Mouse (Mus musculus) liver, adult 2 months (tissue): ENCODE results near the gene Olfr70.

Experiments
- CTCF ChIP-seq: fragments of 200-500 bp; IDR thresholded peaks from 2 replicates; pipeline ENCODE4 v1.5.1; 2011; ENCODE audit warnings: low read depth, low read length, control low read depth
- POLR2A ChIP-seq: fragments of 200-500 bp; IDR thresholded peaks from 2 replicates; pipeline ENCODE4 v1.6.1; 2011; ENCODE audit warnings: low read length, control low read depth; ENCODE audit not compliant: insufficient read depth; ENCODE audit errors: extremely low read depth

DNA sequence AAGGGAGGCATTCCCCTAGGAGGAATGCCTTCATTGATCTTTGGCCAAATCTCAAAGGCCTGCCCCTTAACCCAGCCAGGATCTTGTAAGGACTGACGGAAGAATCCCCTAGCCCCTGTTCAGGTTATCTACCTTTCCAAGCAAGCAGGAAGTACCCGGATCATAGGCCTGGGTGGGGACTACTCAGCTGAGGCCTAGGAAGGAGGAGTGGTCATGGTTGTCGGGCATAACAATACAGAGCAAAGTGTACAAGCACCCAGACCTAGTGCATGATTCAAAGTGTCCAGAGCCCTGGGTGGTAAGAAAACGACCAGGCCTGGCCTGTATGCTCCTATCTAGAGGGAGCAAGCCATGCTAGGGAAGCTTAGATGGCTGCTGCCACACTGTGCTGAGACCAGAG is 25.0 kb downstream of the Olfr70 start:
- no peak for TF ChIP-seq POLR2A
- no peak for TF ChIP-seq CTCF
